Mouse (Mus musculus): ENCODE results near the gene Kif18a. TPM values are rescaled to one million over a fixed set of nuclear protein-coding genes. Genes with fewer than 3 reads are reported as not detected.

The Kif18a gene
- 11.9 TPM for polyA plus RNA-seq (2014; fragmentation: Illumina TruSeq; extraction: RNeasy Lipid Tissue Mini Kit (QIAGEN cat#74804); ENCODE audit: low replicate concordance)

DNA sequence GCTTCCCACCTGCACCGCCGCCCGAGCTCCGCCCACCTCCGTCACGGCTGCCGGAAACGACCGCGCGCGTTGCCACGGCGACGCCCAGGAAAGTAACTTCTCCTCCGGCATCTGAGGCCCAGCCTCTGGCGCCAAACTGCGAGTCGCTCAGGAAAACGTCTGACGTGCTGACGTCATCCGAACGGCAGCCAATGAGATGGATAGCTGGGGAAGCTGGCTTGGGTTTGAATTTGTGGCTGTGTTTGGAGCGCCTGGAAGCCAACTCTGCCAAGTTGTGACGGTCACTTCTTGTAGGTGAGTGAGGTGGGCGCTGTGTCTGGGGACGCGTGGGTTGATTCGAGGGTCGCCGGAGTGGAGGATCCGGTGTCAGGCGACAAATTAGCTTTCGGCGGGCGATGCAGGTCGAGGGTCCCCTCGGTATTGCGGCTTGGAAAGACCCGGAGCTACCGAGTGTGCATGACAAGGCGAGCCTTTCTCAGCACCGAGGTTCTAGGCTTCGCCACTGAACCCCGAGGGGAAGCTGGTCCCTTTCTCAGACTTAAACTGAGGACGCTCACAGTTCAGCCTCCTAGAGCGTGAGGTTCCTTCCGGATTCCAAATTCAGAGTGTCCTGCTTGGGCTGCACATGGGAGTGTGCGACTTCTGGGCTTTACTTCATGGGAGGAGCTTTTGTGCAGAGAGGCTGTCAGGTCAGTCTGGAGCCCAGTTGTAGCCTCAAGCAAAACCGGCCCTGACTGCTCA, at the start of gene Kif18a, which contains the start of gene Mettl15:
Gene Kif18a (plus strand): TSS at position 139 of the 741 bp plus-strand sequence.
Gene Mettl15 (minus strand): TSS at position 149 of the 741 bp plus-strand sequence.

Other genes with a start within 250 kb of the Kif18a start
- gene Mettl15, start within 50 bp of the Kif18a start, polyA plus RNA-seq (2014; fragmentation: Illumina TruSeq; extraction: RNeasy Lipid Tissue Mini Kit (QIAGEN cat#74804); ENCODE audit: low replicate concordance): 8.9 TPM